Mouse (Mus musculus) embryonic fibroblast, embryonic 13.5 days (primary cell): ENCODE measurements around the gene H2afx. TPM values are rescaled to one million over a fixed set of nuclear protein-coding genes. Genes with fewer than 3 reads are reported as not detected.

ENCODE experiments used
- H3K27ac ChIP-seq: 2 replicates; pipeline ENCODE4 v1.5.1; 2012; ENCODE audit warnings: low read length, control low read depth, inconsistent platforms; ENCODE audit not compliant: insufficient read depth
- H3K4me1 ChIP-seq: 2 replicates; pipeline ENCODE4 v1.6.1; 2011; ENCODE audit warnings: low read length; ENCODE audit not compliant: control insufficient read depth, insufficient read depth
- H3K4me3 ChIP-seq: 2 replicates; pipeline ENCODE4 v1.5.1; 2011; ENCODE audit warnings: mild to moderate bottlenecking, control low read depth, low read length; ENCODE audit not compliant: insufficient read depth
- CTCF ChIP-seq: IDR thresholded peaks from 2 replicates; pipeline ENCODE4 v1.5.1; 2011; ENCODE audit warnings: mild to moderate bottlenecking, control low read depth, low read length, moderate library complexity, borderline replicate concordance; ENCODE audit not compliant: insufficient read depth
- POLR2A ChIP-seq: IDR thresholded peaks from 2 replicates; pipeline ENCODE4 v1.6.1; 2011; ENCODE audit warnings: low read depth, mild to moderate bottlenecking, control low read depth, low read length, moderate library complexity
- polyA plus RNA-seq: library from polyadenylated mRNA; stranded (reverse); fragments of >200 nt; gene quantifications from 2 replicates; pipeline ENCODE4 v1.2.4, GENCODE M21; 2011; ENCODE audit warnings: low read depth; ENCODE audit not compliant: missing spikeins, insufficient read length

The H2afx gene
- polyA plus RNA-seq, 1 experiment, result 74.7 TPM

DNA sequence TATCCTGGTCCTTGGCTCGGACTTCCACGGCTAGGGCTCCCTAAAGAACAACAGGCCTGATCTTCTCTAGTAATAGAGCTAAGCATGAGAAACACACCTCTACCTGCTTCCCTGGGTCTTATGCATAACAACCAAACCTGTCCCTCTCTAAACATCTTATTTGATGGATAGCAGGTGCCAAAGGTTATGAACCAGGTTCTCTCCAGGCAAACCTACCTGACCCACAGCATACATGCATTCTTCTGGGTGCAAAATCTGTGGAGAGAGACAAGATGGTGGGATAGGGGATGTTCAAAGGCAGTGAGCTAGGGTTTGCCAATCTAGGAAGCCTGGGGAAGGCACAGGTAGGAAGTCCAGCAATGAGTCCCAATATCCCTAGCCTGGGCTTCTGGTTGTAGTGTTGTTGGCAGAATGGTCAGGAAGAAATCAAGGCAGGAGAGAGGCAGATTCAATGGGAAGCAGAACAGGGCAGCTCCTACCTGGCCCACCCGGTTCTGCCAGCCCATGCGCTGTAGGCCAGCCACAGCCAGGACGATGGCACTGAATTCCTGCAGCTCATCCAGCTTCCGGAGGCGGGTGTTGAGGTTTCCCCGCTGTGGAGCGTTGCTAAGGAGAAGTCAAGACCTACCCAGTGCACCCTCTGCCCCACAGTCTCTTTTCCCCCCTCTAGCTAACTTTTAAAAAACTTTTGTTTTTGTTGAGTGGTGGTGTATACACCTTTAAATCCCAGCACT, 3.1 kb downstream of the H2afx start:
- no peak overlapping the region for H3K27ac ChIP-seq
- TF ChIP-seq CTCF, result no peak
- peak overlapping the region; percentile 50; the same call in 1 of the 2 replicates for H3K4me3 ChIP-seq

GRCm38 (mm10) chr9:44338574-44338973, 4.1 kb downstream of the H2afx start:
- TF ChIP-seq POLR2A (no peak), CTCF (no peak)
- H3K4me3 ChIP-seq, result no peak overlapping the region
- no peak overlapping the region for H3K27ac ChIP-seq
- peaks cover 10% of the 10 kb centered on the region for H3K4me1 ChIP-seq

More for the DNA sequence above, 3.1 kb downstream of the H2afx start:
- H3K4me1 ChIP-seq, result peaks cover 4% of the 10 kb centered on the region

DNA sequence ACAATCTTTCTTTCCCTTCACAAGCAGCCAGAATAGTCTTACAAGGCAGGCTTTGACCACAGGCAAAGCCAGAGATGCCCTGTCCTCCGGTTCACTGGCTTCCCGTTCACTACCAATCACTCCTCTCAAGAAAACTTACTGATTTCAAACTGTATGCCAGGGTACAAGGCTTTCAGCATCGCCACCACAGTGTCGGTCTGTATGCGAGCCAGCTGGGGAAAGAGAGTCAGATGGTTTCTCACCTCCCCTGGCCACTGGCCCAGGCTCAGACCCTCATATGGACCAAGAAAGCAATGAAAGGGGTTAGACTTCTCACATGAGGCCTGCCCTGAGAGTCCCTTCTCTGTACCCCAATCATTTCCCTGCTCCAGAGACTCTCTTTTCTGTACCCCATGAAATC, 7.0 kb downstream of the H2afx start:
- Histone ChIP-seq H3K4me3 (no peak overlapping the region), H3K4me1 (peaks cover 10% of the 10 kb centered on the region), H3K27ac (no peak overlapping the region)
- TF ChIP-seq CTCF (no peak), POLR2A (no peak)

DNA sequence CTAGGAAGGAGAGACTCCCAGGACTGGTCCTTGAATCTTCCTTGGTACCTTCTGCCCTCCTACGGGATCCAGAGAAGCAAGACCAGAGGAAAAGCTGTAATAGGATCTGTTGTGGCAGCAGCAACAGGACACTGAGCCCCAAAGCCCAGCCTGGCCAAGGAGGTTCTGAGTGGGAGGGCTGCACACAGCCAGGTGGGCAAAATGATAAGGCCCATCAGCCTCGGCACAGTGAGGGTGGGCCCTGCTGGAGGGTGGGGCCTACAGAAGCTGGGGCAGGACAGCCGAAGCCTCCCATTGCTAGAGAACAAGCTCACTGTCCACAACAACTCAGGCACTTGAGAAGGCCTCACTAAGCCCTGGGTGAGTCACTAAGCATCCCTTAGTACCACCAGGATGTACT, 7.7 kb downstream of the H2afx start:
- Histone ChIP-seq H3K4me1 (peaks cover 10% of the 10 kb centered on the region), H3K4me3 (no peak overlapping the region), H3K27ac (no peak overlapping the region)
- TF ChIP-seq POLR2A (no peak), CTCF (no peak)

DNA sequence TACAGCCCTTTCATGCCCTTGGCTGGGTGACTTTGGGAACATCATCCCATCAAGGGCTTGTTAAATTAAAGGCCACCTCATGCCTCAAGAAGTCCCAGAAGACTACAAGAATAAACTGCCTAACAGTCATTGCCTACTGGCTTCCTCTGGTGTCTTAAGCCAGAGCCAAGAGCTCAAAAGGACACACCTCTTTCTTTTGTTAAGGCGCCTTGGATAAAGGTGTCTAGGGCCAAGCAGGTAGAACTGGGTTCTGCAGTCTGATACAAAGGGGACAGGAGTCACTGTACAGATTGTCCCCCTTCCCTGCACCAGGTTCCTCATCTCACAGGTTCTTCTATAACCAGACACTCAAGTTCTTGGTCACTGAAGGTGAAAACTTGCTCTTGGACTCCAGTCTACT, 8.1 kb downstream of the H2afx start:
- peaks cover 10% of the 10 kb centered on the region for H3K4me1 ChIP-seq
- no peak overlapping the region for H3K4me3 ChIP-seq
- no peak overlapping the region for H3K27ac ChIP-seq
- TF ChIP-seq POLR2A (no peak), CTCF (no peak)

- Histone ChIP-seq H3K27ac (peak overlapping the region; percentile 23), H3K4me1 (peaks cover 10% of the 10 kb centered on the region), H3K4me3 (peak overlapping the region; percentile 61)
- TF ChIP-seq CTCF (no peak), POLR2A (no peak)
Measured at GRCm38 (mm10) chr9:44343290-44343689, 8.8 kb downstream of the H2afx start.

DNA sequence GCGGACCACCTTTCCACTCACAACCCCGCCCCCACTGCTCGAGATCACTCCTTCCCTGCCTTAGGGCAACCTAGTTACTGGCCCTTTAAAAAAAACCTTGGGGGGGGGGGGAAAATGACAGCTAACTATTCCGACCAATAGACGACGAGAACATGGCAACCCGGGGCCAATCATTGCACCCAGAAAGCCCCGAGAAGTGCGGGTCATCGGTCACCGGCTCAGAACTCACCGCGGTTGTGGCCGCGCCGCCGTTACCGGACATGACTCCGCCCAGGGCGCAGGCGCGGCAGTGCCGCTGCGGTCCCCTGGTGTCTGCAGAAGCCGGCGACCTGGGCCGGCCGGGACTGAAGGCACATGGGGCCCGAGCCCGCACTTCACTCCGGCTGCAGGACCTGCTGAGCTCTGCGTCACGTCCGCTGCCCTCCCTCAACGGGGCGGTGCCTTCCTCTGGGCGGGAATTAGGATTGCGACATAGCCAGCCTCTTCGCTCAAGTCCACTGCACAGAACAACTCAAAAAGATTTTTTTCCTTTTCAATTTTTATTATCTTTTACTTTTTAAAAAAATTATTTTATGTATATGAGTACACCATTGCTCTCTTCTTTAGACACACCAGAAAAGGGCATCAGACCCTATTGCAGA, 9.4 kb downstream of the H2afx start, which contains the start of gene Hmbs:
Gene Hmbs, minus strand, starts transcription at position 448 of the 641 bp plus-strand sequence.
- TF ChIP-seq CTCF, result no peak
- peak; percentile 66 for TF ChIP-seq POLR2A
- Histone ChIP-seq H3K4me1 (peaks cover 10% of the 10 kb centered on the region), H3K27ac (peak within 1 kb of the TSS; percentile 93), H3K4me3 (peak within 1 kb of the TSS; percentile 61)

DNA sequence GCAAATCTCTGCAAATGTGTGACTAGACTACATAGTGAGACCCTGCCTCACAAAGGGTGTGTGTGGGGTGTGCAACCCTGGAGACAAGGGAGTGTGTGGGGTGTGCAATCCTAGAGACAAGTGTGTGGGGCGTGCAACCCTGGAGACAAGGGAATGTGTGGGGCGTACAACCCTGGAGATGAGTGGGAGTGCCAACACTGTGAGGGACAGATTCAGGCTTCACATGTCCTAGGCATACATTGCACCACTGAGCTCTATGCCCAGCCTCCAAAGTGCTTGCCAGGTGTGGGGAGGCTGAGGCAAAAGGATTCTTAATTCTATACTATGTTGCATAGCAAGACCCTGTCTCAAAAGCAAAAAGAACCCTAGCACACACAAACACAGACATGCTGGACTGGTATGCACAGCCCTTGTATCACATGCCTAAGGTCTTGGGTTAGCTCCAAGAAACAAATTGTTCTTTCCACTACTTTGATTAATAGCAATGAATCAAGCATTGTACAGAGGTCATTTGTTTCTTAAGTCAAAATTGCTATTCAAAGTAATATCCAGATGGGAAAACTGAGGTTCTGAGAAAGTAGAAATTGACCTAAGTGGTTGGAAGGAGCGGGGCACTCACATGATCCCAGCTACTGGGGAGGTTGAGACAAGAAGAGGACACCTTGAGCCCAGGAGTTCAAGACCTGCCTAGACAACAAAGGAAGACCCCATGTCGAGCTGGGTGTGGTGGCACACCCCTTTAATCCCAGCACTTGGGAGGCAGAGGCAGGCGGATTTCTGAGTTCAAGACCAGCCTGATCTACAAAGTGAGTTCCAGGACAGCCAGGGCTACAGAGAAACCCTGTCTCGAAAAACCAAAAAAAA, 11.3 kb downstream of the H2afx start:
- TF ChIP-seq POLR2A, result no peak
- TF ChIP-seq CTCF, result no peak
- Histone ChIP-seq H3K4me1 (peaks cover 10% of the 10 kb centered on the region), H3K4me3 (no peak overlapping the region), H3K27ac (no peak overlapping the region)

DNA sequence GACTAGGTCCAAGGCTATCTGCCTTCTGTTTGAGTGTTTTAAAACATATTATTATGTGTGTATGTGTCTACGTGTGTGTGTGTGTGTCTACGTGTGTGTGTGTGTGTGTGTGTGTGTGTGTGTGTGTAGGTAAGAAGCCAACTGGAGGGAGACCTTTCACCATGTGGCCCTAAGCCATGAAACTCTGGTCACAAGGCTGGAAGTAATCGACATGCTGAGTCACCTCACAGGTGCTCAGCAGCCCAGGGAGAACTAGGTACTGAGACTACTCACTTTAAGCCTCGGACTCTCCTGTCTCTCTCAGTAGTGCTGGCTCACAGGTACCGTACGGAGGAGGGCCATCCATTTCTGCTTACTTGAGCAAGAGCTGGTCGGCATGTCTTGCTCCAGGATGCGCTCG, 12.7 kb downstream of the H2afx start:
- no peak overlapping the region for H3K4me3 ChIP-seq
- TF ChIP-seq CTCF (no peak), POLR2A (no peak)
- no peak overlapping the region for H3K27ac ChIP-seq
- H3K4me1 ChIP-seq, result peaks cover 10% of the 10 kb centered on the region
